Mouse (Mus musculus) embryonic facial prominence, embryonic 12.5 days (tissue): ENCODE results near the gene Pycr2. TPM values are rescaled to one million over a fixed set of nuclear protein-coding genes. Genes with fewer than 3 reads are reported as not detected.

Source experiments
- polyA plus RNA-seq: library from polyadenylated mRNA; unstranded; fragments of >200 nt; fragmentation: Nextera tagmentation; extraction: Ambion mirVana; gene quantifications from 2 replicates; pipeline ENCODE4 v1.2.1, GENCODE M21; 2016

Gene Pycr2
- polyA plus RNA-seq, 1 experiment from 2014 or later, result 110 TPM

Other genes starting within 250 kb of the Pycr2 start
- 0.15 and 0.38 TPM in 2 replicates for gene Mixl1, start 207.3 kb upstream of the Pycr2 start, polyA plus RNA-seq
- 27.8 and 29.2 TPM in 2 replicates for gene Acbd3, start 178.2 kb upstream of the Pycr2 start, polyA plus RNA-seq
- gene H3f3a, start 90.3 kb upstream of the Pycr2 start, polyA plus RNA-seq, result 3,184 and 3,209 TPM in 2 replicates
- gene Sde2, start 53.2 kb upstream of the Pycr2 start, polyA plus RNA-seq, result 41.6 and 47.0 TPM in 2 replicates
- 0.22 and 0.67 TPM in 2 replicates for gene Lefty2, start 11.2 kb upstream of the Pycr2 start, polyA plus RNA-seq
- 1.2 and 2.4 TPM in 2 replicates for gene Lefty1, start 30.7 kb downstream of the Pycr2 start, polyA plus RNA-seq
- 8.8 and 8.9 TPM in 2 replicates for gene Tmem63a, start 38.1 kb downstream of the Pycr2 start, polyA plus RNA-seq
- gene Ephx1, start 116.6 kb downstream of the Pycr2 start, polyA plus RNA-seq, result 1.5 and 2.6 TPM in 2 replicates
- gene 9130409I23Rik, start 146.9 kb downstream of the Pycr2 start, polyA plus RNA-seq, result not detected in 2 replicates
- gene Nvl, start 239.9 kb downstream of the Pycr2 start, polyA plus RNA-seq, result 46.6 and 49.8 TPM in 2 replicates
- 79.4 and 88.8 TPM in 2 replicates for gene Cnih4, start 240.4 kb downstream of the Pycr2 start, polyA plus RNA-seq